Mouse (Mus musculus) liver, adult 2 months (tissue): ENCODE results near the gene Ydjc.

Source experiments
- CTCF ChIP-seq: fragments of 200-500 bp; IDR thresholded peaks from 2 replicates; pipeline ENCODE4 v1.5.1; 2011; ENCODE audit warnings: low read depth, low read length, control low read depth
- POLR2A ChIP-seq: fragments of 200-500 bp; IDR thresholded peaks from 2 replicates; pipeline ENCODE4 v1.6.1; 2011; ENCODE audit warnings: low read length, control low read depth; ENCODE audit not compliant: insufficient read depth; ENCODE audit errors: extremely low read depth

DNA sequence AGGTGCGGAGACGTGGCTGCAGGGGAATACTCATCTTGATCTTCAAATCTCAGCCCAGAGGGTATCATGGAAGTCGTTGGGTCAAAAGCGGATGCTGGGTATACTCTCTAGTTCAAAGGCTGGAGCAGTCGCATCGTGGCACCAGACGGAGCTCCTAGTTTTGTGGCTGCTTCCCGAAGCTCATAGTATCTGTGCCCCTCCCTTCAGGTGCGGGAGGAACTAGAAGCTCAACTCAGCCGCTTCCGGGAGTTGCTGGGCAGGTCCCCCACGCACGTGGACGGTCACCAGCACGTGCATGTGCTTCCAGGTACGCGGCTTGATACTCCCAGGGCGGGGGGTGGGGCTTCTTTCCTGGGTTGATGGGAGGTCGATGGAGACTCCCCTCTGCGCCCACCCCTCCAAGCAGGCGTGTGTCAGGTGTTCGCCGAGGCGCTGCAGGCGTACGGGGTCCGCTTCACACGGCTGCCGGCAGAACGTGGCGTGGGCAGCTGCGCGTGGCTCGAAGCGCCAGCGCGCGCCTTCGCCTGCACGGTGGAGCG is 3.0 kb downstream of the Ydjc start:
- no peak for TF ChIP-seq CTCF
- no peak for TF ChIP-seq POLR2A
